Mouse (Mus musculus) MEL (cell line): ENCODE results near the gene Morn1. TPM values are rescaled to one million over a fixed set of nuclear protein-coding genes. Genes with fewer than 3 reads are reported as not detected.

Experiments
- DNase-seq: peaks from one replicate; pipeline ENCODE4 v3.0.0; 2011; ENCODE audit warnings: low read depth, low spot score
- H3K27ac ChIP-seq: 2 replicates; pipeline ENCODE4 v1.5.1; 2012; ENCODE audit warnings: low read depth, mild to moderate bottlenecking, control low read depth, low read length, moderate library complexity; ENCODE audit not compliant: control insufficient read depth
- H3K27me3 ChIP-seq, 2 experiments: fragments of 150-350 bp in 1 of 2; sonication (generic) in 1 of 2; 2 replicates each; pipeline ENCODE4 v1.6.1; 2012; ENCODE audit warnings: low read length in 2 of 2, mild to moderate bottlenecking in 2 of 2, improper control_type of control experiment in 1 of 2, moderate library complexity in 1 of 2; ENCODE audit not compliant: insufficient read depth in 2 of 2, control insufficient read depth in 1 of 2
- H3K36me3 ChIP-seq, 2 experiments: 2 replicates each; pipeline ENCODE4 v1.6.1; 2012 to 2014; ENCODE audit warnings: low read length in 2 of 2, improper control_type of control experiment in 1 of 2, inconsistent platforms in 1 of 2, mild to moderate bottlenecking in 1 of 2; ENCODE audit not compliant: insufficient read depth in 2 of 2, control insufficient read depth in 1 of 2
- H3K4me1 ChIP-seq, 2 experiments: fragments of 150-350 bp in 1 of 2; sonication (generic) in 1 of 2; 2 replicates each; pipeline ENCODE4 v1.6.1; 2012; ENCODE audit warnings: low read length in 2 of 2, improper control_type of control experiment in 1 of 2, mild to moderate bottlenecking in 1 of 2; ENCODE audit not compliant: insufficient read depth in 2 of 2, control insufficient read depth in 1 of 2
- H3K4me3 ChIP-seq, 2 experiments: fragments of 150-350 bp in 1 of 2; sonication (generic) in 1 of 2; 2 replicates each; pipeline ENCODE4 v1.5.1; 2012; ENCODE audit warnings: low read depth in 2 of 2, low read length in 2 of 2, mild to moderate bottlenecking in 2 of 2, moderate library complexity in 2 of 2, control low read depth in 1 of 2, improper control_type of control experiment in 1 of 2; ENCODE audit not compliant: control insufficient read depth in 1 of 2, insufficient read depth in 1 of 2
- H3K79me2 ChIP-seq: 2 replicates; pipeline ENCODE4 v1.6.1; 2012; ENCODE audit warnings: mild to moderate bottlenecking, low read length, moderate library complexity; ENCODE audit not compliant: control insufficient read depth, poor library complexity, insufficient read depth
- H3K9ac ChIP-seq: 2 replicates; pipeline ENCODE4 v1.6.1; 2012; ENCODE audit warnings: low read depth, mild to moderate bottlenecking, control low read depth, low read length, moderate library complexity; ENCODE audit not compliant: control insufficient read depth, poor library complexity, severe bottlenecking
- H3K9me3 ChIP-seq: fragments of 150-350 bp; sonication (generic); replicated peaks from 2 replicates; pipeline ENCODE4 v1.6.1; 2012; ENCODE audit warnings: mild to moderate bottlenecking, low read length, improper control_type of control experiment, moderate library complexity; ENCODE audit not compliant: insufficient read depth
- BHLHE40 ChIP-seq: IDR thresholded peaks from 2 replicates; pipeline ENCODE4 v1.6.1; 2012; ENCODE audit warnings: low read depth, mild to moderate bottlenecking, inconsistent platforms, low read length, improper control_type of control experiment, borderline replicate concordance
- CHD1 ChIP-seq: IDR thresholded peaks from 2 replicates; pipeline ENCODE4 v1.6.1; 2012; ENCODE audit warnings: low read depth, mild to moderate bottlenecking, inconsistent platforms, low read length, improper control_type of control experiment
- CHD2 ChIP-seq: IDR thresholded peaks from 2 replicates; pipeline ENCODE4 v1.6.1; 2011; ENCODE audit warnings: low read length, improper control_type of control experiment
- CTCF ChIP-seq, 3 experiments: IDR thresholded peaks in 2 of 3; conservative IDR thresholded peaks in 1 of 3; 2 replicates each; pipeline ENCODE4 v1.5.1; 2011 to 2012; ENCODE audit warnings: low read length in 3 of 3, low read depth in 2 of 3, mild to moderate bottlenecking in 2 of 3, improper control_type of control experiment in 1 of 3, inconsistent platforms in 1 of 3, mixed read lengths in 1 of 3, moderate library complexity in 1 of 3; ENCODE audit not compliant: control insufficient read depth in 1 of 3, insufficient read depth in 1 of 3, poor library complexity in 1 of 3, severe bottlenecking in 1 of 3
- ELF1 ChIP-seq: IDR thresholded peaks from 2 replicates; pipeline ENCODE4 v1.6.1; 2014; ENCODE audit warnings: low read depth, mild to moderate bottlenecking, inconsistent platforms, low read length, improper control_type of control experiment, moderate library complexity
- EP300 ChIP-seq, 2 experiments: IDR thresholded peaks; 2 replicates each; pipeline ENCODE4 v1.6.1; 2011; ENCODE audit warnings: improper control_type of control experiment in 2 of 2, low read length in 2 of 2, low read depth in 1 of 2, mild to moderate bottlenecking in 1 of 2
- ETS1 ChIP-seq: IDR thresholded peaks from 2 replicates; pipeline ENCODE4 v1.6.1; 2012; ENCODE audit warnings: low read depth, mild to moderate bottlenecking, inconsistent platforms, low read length, improper control_type of control experiment, moderate library complexity
- GATA1 ChIP-seq: IDR thresholded peaks from 2 replicates; pipeline ENCODE4 v1.6.1; 2011; ENCODE audit warnings: low read depth, low read length, improper control_type of control experiment
- JUND ChIP-seq: IDR thresholded peaks from 2 replicates; pipeline ENCODE4 v1.6.1; 2011; ENCODE audit warnings: low read depth, mild to moderate bottlenecking, improper control_type of control experiment, low read length
- KAT2A ChIP-seq: conservative IDR thresholded peaks from 2 replicates; pipeline ENCODE4 v1.6.1; 2012; ENCODE audit warnings: low read depth, low read length, improper control_type of control experiment, inconsistent platforms
- MAFK ChIP-seq: IDR thresholded peaks from 2 replicates; pipeline ENCODE4 v1.6.1; 2011; ENCODE audit warnings: low read depth, mild to moderate bottlenecking, low read length, improper control_type of control experiment, borderline replicate concordance
- MAX ChIP-seq: IDR thresholded peaks from 2 replicates; pipeline ENCODE4 v1.6.1; 2011; ENCODE audit warnings: low read length, improper control_type of control experiment
- MEF2A ChIP-seq: IDR thresholded peaks from 2 replicates; pipeline ENCODE4 v1.6.1; 2014; ENCODE audit warnings: low read depth, mild to moderate bottlenecking, inconsistent platforms, low read length, improper control_type of control experiment; ENCODE audit not compliant: poor library complexity, insufficient replicate concordance, severe bottlenecking; ENCODE audit errors: extremely low read depth
- MXI1 ChIP-seq: IDR thresholded peaks from 2 replicates; pipeline ENCODE4 v1.6.1; 2011; ENCODE audit warnings: mild to moderate bottlenecking, low read depth, low read length, improper control_type of control experiment
- MYC ChIP-seq: IDR thresholded peaks from 2 replicates; pipeline ENCODE4 v1.6.1; 2011; ENCODE audit warnings: low read depth, mild to moderate bottlenecking, low read length, improper control_type of control experiment, moderate library complexity
- POLR2AphosphoS2 ChIP-seq: IDR thresholded peaks from 2 replicates; pipeline ENCODE4 v1.6.1; 2011; ENCODE audit warnings: low read length, improper control_type of control experiment
- RCOR1 ChIP-seq: IDR thresholded peaks from 2 replicates; pipeline ENCODE4 v1.6.1; 2012; ENCODE audit warnings: low read depth, mild to moderate bottlenecking, inconsistent platforms, low read length, improper control_type of control experiment
- SIN3A ChIP-seq: IDR thresholded peaks from 2 replicates; pipeline ENCODE4 v1.6.1; 2012; ENCODE audit warnings: low read length, improper control_type of control experiment, inconsistent platforms
- TAL1 ChIP-seq: IDR thresholded peaks from 2 replicates; pipeline ENCODE4 v1.6.1; 2012; ENCODE audit warnings: mild to moderate bottlenecking, inconsistent platforms, low read length, moderate library complexity, mixed read lengths
- USF1 ChIP-seq: IDR thresholded peaks from 2 replicates; pipeline ENCODE4 v1.6.1; 2014; ENCODE audit warnings: low read depth, mild to moderate bottlenecking, inconsistent platforms, low read length, improper control_type of control experiment, moderate library complexity
- USF2 ChIP-seq, 2 experiments: IDR thresholded peaks; 2 replicates each; pipeline ENCODE4 v1.6.1; 2011 to 2012; ENCODE audit warnings: improper control_type of control experiment in 2 of 2, low read length in 2 of 2, borderline replicate concordance in 1 of 2, inconsistent platforms in 1 of 2, low read depth in 1 of 2, mild to moderate bottlenecking in 1 of 2; ENCODE audit not compliant: insufficient read depth in 1 of 2
- ZC3H11A ChIP-seq: IDR thresholded peaks from 2 replicates; pipeline ENCODE4 v1.6.1; 2012; ENCODE audit warnings: low read depth, mild to moderate bottlenecking, inconsistent platforms, low read length, improper control_type of control experiment
- ZKSCAN1 ChIP-seq: IDR thresholded peaks from 2 replicates; pipeline ENCODE4 v1.6.1; 2012; ENCODE audit warnings: low read depth, mild to moderate bottlenecking, inconsistent platforms, low read length, improper control_type of control experiment, moderate library complexity
- ZMIZ1 ChIP-seq: IDR thresholded peaks from 2 replicates; pipeline ENCODE4 v1.6.1; 2012; ENCODE audit warnings: low read depth, mild to moderate bottlenecking, inconsistent platforms, low read length, improper control_type of control experiment, moderate library complexity
- ZNF384 ChIP-seq: IDR thresholded peaks from 2 replicates; pipeline ENCODE4 v1.6.1; 2012; ENCODE audit warnings: low read depth, mild to moderate bottlenecking, inconsistent platforms, low read length, improper control_type of control experiment
- polyA plus RNA-seq, 2 experiments: library from polyadenylated mRNA; stranded (reverse) in 1 of 2; unstranded in 1 of 2; fragments of >175 nt in 1 of 2; fragments of >200 nt in 1 of 2; gene quantifications; 2 replicates each; pipeline versions ENCODE4 v1.2.1 to v1.2.4; 2012; ENCODE audit warnings: low replicate concordance in 2 of 2, low read depth in 1 of 2; ENCODE audit not compliant: insufficient read length in 2 of 2, insufficient read depth in 1 of 2, missing spikeins in 1 of 2
- total RNA-seq: library from RNA; depleted of rRNA; stranded (reverse); fragments of 300-350 nt; gene quantifications from 2 replicates; pipeline ENCODE4 v1.2.3, GENCODE M21; 2012

The Morn1 gene
- total and polyA plus RNA-seq, 3 experiments, result 4.1 to 4.4 TPM; not detected in 1

GRCm38 (mm10) chr4:155079666-155080065 is 6.7 kb upstream of the Morn1 start:
- Histone ChIP-seq H3K36me3 (peaks cover 7 to 39% of the 10 kb centered on the region in 2 experiments), H3K9ac (no peak overlapping the region), H3K79me2 (peaks cover 26% of the 10 kb centered on the region), H3K4me1 (peaks cover 3 to 4% of the 10 kb centered on the region in 2 experiments; a peak in 2 of 4 replicates), H3K27me3 (no peaks in the 10 kb centered on the region), H3K9me3 (no peaks in the 10 kb centered on the region), H3K27ac (no peak overlapping the region), H3K4me3 (no peak overlapping the region)
- DNase-seq, result no peak
- no peak for TF ChIP-seq CHD1
- TF ChIP-seq ZNF384, result no peak
- TF ChIP-seq MAFK, result no peak
- TF ChIP-seq ZMIZ1, result no peak
- no peak for TF ChIP-seq USF2 (IDR thresholded peaks at IDR 0.05; ENCODE audit: borderline replicate concordance in 1 of 2, insufficient read depth in 1 of 2, low read depth in 1 of 2, low read length in 2 of 2)
- no peak for TF ChIP-seq JUND
- no peak for TF ChIP-seq ZC3H11A
- TF ChIP-seq ETS1, result no peak
- no peak for TF ChIP-seq GATA1
- no peak for TF ChIP-seq CTCF (IDR thresholded peaks at IDR 0.05 in 2 of 3, conservative IDR thresholded peaks at IDR 0.05 in 1 of 3; ENCODE audit: control insufficient read depth in 1 of 3, insufficient read depth in 1 of 3, low read depth in 2 of 3, low read length in 3 of 3, poor library complexity in 1 of 3, severe bottlenecking in 1 of 3)
- TF ChIP-seq RCOR1, result no peak
- TF ChIP-seq KAT2A, result no peak
- no peak for TF ChIP-seq POLR2AphosphoS2
- no peak for TF ChIP-seq EP300 (IDR thresholded peaks at IDR 0.05; ENCODE audit: low read depth in 1 of 2, low read length in 2 of 2)

GRCm38 (mm10) chr4:155083553-155083952 is 2.8 kb upstream of the Morn1 start:
- Histone ChIP-seq H3K27ac (no peak overlapping the region), H3K27me3 (no peaks in the 10 kb centered on the region)

DNA sequence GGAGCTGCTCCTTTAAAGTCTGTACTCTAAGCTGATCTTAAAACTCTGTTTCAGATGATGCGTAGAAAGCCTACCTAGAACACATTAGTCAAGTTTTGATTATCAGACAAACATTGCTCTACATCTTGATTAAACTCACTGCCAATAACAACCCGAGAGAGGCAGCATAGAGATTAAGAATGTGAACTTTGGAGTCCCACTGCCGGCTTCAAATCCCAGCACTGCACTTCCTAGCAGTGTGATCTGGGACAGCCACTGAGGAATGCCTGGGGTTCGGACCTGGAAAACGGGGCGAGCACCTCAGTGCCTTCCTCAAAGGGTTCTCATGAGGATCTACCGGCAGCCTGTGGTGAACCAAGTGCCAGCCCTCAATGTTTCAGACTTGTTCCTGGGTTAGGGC is 2.0 kb upstream of the Morn1 start:
- no peak overlapping the region; a peak in 1 of 4 replicates for H3K4me3 ChIP-seq
- no peaks in the 10 kb centered on the region for H3K27me3 ChIP-seq
- no peak for DNase-seq
- no peak overlapping the region for H3K27ac ChIP-seq
- H3K36me3 ChIP-seq, result peaks cover 15 to 20% of the 10 kb centered on the region in 2 experiments
- no peak overlapping the region; the same call in 1 of the 2 replicates for H3K9ac ChIP-seq
- H3K79me2 ChIP-seq, result peaks cover 37% of the 10 kb centered on the region
- no peaks in the 10 kb centered on the region for H3K9me3 ChIP-seq
- H3K4me1 ChIP-seq, result peaks cover 3 to 18% of the 10 kb centered on the region in 2 experiments; a peak in 3 of 4 replicates
- TF ChIP-seq MEF2A, result no peak
- TF ChIP-seq CHD2, result no peak
- no peak for TF ChIP-seq TAL1
- no peak for TF ChIP-seq EP300 (IDR thresholded peaks at IDR 0.05; ENCODE audit: low read depth in 1 of 2, low read length in 2 of 2)
- TF ChIP-seq ZC3H11A, result no peak
- TF ChIP-seq CHD1, result no peak
- TF ChIP-seq MYC, result no peak
- no peak for TF ChIP-seq GATA1
- no peak for TF ChIP-seq BHLHE40
- no peak for TF ChIP-seq POLR2AphosphoS2
- TF ChIP-seq SIN3A, result no peak
- no peak for TF ChIP-seq ZKSCAN1
- no peak for TF ChIP-seq MXI1
- no peak for TF ChIP-seq ELF1
- TF ChIP-seq MAX, result no peak
- TF ChIP-seq USF1, result no peak
- no peak for TF ChIP-seq ZMIZ1
- TF ChIP-seq RCOR1, result no peak

More at GRCm38 (mm10) chr4:155083553-155083952, 2.8 kb upstream of the Morn1 start:
- H3K9me3 ChIP-seq, result no peaks in the 10 kb centered on the region
- no peak for DNase-seq
- H3K79me2 ChIP-seq, result peaks cover 39% of the 10 kb centered on the region
- H3K4me3 ChIP-seq, result no peak overlapping the region
- H3K36me3 ChIP-seq, result peaks cover 15 to 20% of the 10 kb centered on the region in 2 experiments
- H3K9ac ChIP-seq, result no peak overlapping the region
- 0 out of 2 replicates have a peak, but pooled peaks have one; percentile 29 for TF ChIP-seq CHD1
- no peak for TF ChIP-seq RCOR1
- no peak for TF ChIP-seq MXI1
- peaks cover 3 to 18% of the 10 kb centered on the region in 2 experiments; a peak in 3 of 4 replicates for H3K4me1 ChIP-seq
